Mouse (Mus musculus): ENCODE data around the gene Siah1a.

The Siah1a gene

GRCm38 (mm10) chr8:86698811-86699421 lies 46.8 kb downstream of the Siah1a start:
- no peak for DNase-seq (ENCODE audit: low read depth, low spot score)
- Histone ChIP-seq H3K27me3 (ENCODE audit: control insufficient read depth, insufficient read depth, low read length, poor library complexity, severe bottlenecking) (no peaks in the 10 kb centered on the region), H3K36me3 (ENCODE audit: control insufficient read depth, insufficient read depth, low read length, poor library complexity, severe bottlenecking) (no peaks in the 10 kb centered on the region; the same call in 1 of the 2 replicates)

GRCm38 (mm10) chr8:86695703-86696102 lies 50.0 kb downstream of the Siah1a start:
- H3K36me3 ChIP-seq (ENCODE audit: control insufficient read depth, insufficient read depth, low read length, poor library complexity, severe bottlenecking), result 0 out of 2 replicates have a peak, but pooled peaks cover 2% of the 10 kb centered on the region
- no peaks in the 10 kb centered on the region for H3K27me3 ChIP-seq (ENCODE audit: control insufficient read depth, insufficient read depth, low read length, poor library complexity, severe bottlenecking)
- no peak for DNase-seq (ENCODE audit: low read depth, low spot score)

GRCm38 (mm10) chr8:86694011-86694410 lies 51.7 kb downstream of the Siah1a start:
- 0 out of 2 replicates have a peak, but pooled peaks cover 8% of the 10 kb centered on the region for H3K36me3 ChIP-seq (ENCODE audit: control insufficient read depth, insufficient read depth, low read length, poor library complexity, severe bottlenecking)
- DNase-seq (ENCODE audit: low read depth, low spot score), result no peak
- H3K27me3 ChIP-seq (ENCODE audit: control insufficient read depth, insufficient read depth, low read length, poor library complexity, severe bottlenecking), result no peaks in the 10 kb centered on the region

GRCm38 (mm10) chr8:86692107-86692506 lies 53.6 kb downstream of the Siah1a start:
- no peak for DNase-seq (ENCODE audit: low read depth, low spot score)
- no peaks in the 10 kb centered on the region for H3K27me3 ChIP-seq (ENCODE audit: control insufficient read depth, insufficient read depth, low read length, poor library complexity, severe bottlenecking)

GRCm38 (mm10) chr8:86686629-86687028 lies 59.1 kb downstream of the Siah1a start:
- no peak for DNase-seq (ENCODE audit: low read depth, low spot score)
- Histone ChIP-seq H3K27me3 (ENCODE audit: control insufficient read depth, insufficient read depth, low read length, poor library complexity, severe bottlenecking) (no peaks in the 10 kb centered on the region), H3K36me3 (ENCODE audit: control insufficient read depth, insufficient read depth, low read length, poor library complexity, severe bottlenecking) (peaks cover 7% of the 10 kb centered on the region; the same call in 1 of the 2 replicates)

More at GRCm38 (mm10) chr8:86692107-86692506, 53.6 kb downstream of the Siah1a start:
- H3K36me3 ChIP-seq (ENCODE audit: control insufficient read depth, insufficient read depth, low read length, poor library complexity, severe bottlenecking), result peaks cover 9% of the 10 kb centered on the region; the same call in 1 of the 2 replicates
